ENCODE assay signal across 8 mouse cellular contexts in the genomic region with DNA sequence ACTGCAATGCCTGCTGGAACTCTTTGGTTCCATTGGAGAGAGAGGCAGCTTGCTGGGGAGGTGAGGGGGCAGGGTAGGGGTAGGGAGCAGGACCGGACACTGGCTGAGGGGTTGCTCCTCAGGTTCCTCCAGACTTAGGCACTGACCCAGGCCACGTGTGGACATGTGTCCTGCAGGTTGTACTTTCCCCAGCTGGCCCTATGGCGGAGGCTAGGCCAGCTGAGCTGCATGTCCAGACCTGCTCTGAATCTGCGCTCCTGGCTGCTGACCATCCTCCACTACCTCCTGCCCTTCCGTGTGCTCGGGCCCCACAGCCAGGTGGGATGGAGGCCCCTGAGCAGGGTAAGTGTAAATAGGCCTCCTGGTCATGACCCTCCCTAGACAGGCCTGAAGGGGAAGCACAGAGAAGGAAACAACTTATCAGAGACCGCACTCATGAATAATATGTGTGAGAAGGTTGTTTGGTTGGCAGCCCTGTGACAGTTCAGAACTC.
A peak's percentile ranks its signal among the peaks of the same experiment; 100 is the strongest.
DNase-seq lines count a peak whose midpoint lies in the region; ATAC-seq lines count a peak whose summit lies in the region.
"Not testable (repeated sequence)": the region's sequence is repeated elsewhere in the genome, so short reads cannot be mapped to it uniquely, and the experiment has no call there.

No protein-coding gene starts in this region.

- not testable (repeated sequence) for H3K27me3 ChIP-seq in hindbrain, embryonic 13.5 days; limb, embryonic 10.5 days (ENCODE audit: low read depth, poor library complexity, severe bottlenecking)

- peaks cover 20% of the 10 kb centered on the region for H3K9me3 ChIP-seq in hindbrain, embryonic 13.5 days
- H3K9me3 ChIP-seq in limb, embryonic 10.5 days (replicated peaks) = peaks cover 14% of the 10 kb centered on the region

- not testable (repeated sequence) for H3K9ac ChIP-seq in hindbrain, embryonic 13.5 days

- ATAC-seq in frontal cortex, adult (ENCODE audit: low TSS enrichment) = peak; percentile 4
- ATAC-seq in hindbrain, embryonic 13.5 days (ENCODE audit: low FRiP score) = peak; percentile 33

- peak; percentile 30 for DNase-seq in Muller cell, postnatal 12 days (ENCODE audit: inconsistent ontology term)
- peak; percentile 59 to 79 for DNase-seq in cerebellum, postnatal 4 days (ENCODE audit: low spot score in 2 of 2)
- DNase-seq in limb, embryonic 10.5 days (ENCODE audit: low spot score) = peak; percentile 43
- peak; percentile 56 to 80 for DNase-seq in lung, postnatal 4 days
- DNase-seq in retina, postnatal 1 day = peak; percentile 38
- peak; percentile 59 for DNase-seq in thymus, postnatal 4 days

- H3K4me1 ChIP-seq in hindbrain, embryonic 13.5 days (replicated peaks); limb, embryonic 10.5 days: not testable (repeated sequence)

- not testable (repeated sequence) for H3K4me2 ChIP-seq in hindbrain, embryonic 13.5 days

- 95% methylated on average over 5 of the region's 7 CpGs for whole genome bisulfite sequencing in hindbrain, embryonic 13.5 days
- 90% methylated on average over 5 of the region's 7 CpGs for whole genome bisulfite sequencing in limb, embryonic 10.5 days

- H3K27ac ChIP-seq in hindbrain, embryonic 13.5 days; limb, embryonic 10.5 days: not testable (repeated sequence)

- not testable (repeated sequence) for H3K4me3 ChIP-seq in hindbrain, embryonic 13.5 days; limb, embryonic 10.5 days

- peaks cover 18% of the 10 kb centered on the region for H3K36me3 ChIP-seq in hindbrain, embryonic 13.5 days
- H3K36me3 ChIP-seq in limb, embryonic 10.5 days = not testable (repeated sequence)
